Mouse (Mus musculus) frontal cortex, adult 2 months (tissue): Measurements from ENCODE around the gene Tspan1. TPM values are rescaled to one million over a fixed set of nuclear protein-coding genes. Genes with fewer than 3 reads are reported as not detected.
A peak's percentile ranks its signal among the peaks of the same experiment; 100 is the strongest.

Source experiments
- DNase-seq, 2 experiments: peaks; one replicate each; pipeline ENCODE4 v3.0.0; 2022; ENCODE audit warnings: low spot score in 1 of 2; ENCODE audit errors: extremely low spot score in 1 of 2
- polyA plus RNA-seq: library from polyadenylated mRNA; depleted of rRNA; stranded (reverse); fragments of >200 nt; gene quantifications from 2 replicates; pipeline ENCODE4 v1.2.3, GENCODE M21; 2012; rRNA removed

Gene Tspan1
- polyA plus RNA-seq, 1 experiment: 0.20 TPM

- no peak for DNase-seq
Observed at GRCm38 (mm10) chr4:116133126-116133525, 34.3 kb downstream of the Tspan1 start.

GRCm38 (mm10) chr4:116127956-116128355 is 39.4 kb downstream of the Tspan1 start:
- no peak for DNase-seq

- no peak for DNase-seq
Observed at GRCm38 (mm10) chr4:116125803-116126386, 41.5 kb downstream of the Tspan1 start.

GRCm38 (mm10) chr4:116123602-116124519 is 43.5 kb downstream of the Tspan1 start, which contains the start of the genes Rad54l and Pomgnt1:
TSS of gene Rad54l (minus strand) at chr4:116123690.
TSS of gene Pomgnt1 (plus strand) at chr4:116123840.
- peak; percentile 32 to 82 for DNase-seq

GRCm38 (mm10) chr4:116122762-116123161 is 44.6 kb downstream of the Tspan1 start:
- no peak for DNase-seq

Other genes with a start within 250 kb of the Tspan1 start
- gene Dmbx1, start 227.7 kb downstream of the Tspan1 start, polyA plus RNA-seq: 0.06 and 0.12 TPM in 2 replicates
- gene Faah, start 149.7 kb downstream of the Tspan1 start, polyA plus RNA-seq: 88.1 and 104 TPM in 2 replicates
- gene Nsun4, start 113.7 kb downstream of the Tspan1 start, polyA plus RNA-seq: 8.3 and 9.7 TPM in 2 replicates
- gene Uqcrh, start 92.5 kb downstream of the Tspan1 start, polyA plus RNA-seq: 645 and 649 TPM in 2 replicates
- 34.7 and 34.8 TPM in 2 replicates for gene Lrrc41, start 92.3 kb downstream of the Tspan1 start, polyA plus RNA-seq
- gene Rad54l, start 43.9 kb downstream of the Tspan1 start, polyA plus RNA-seq: 0.86 and 0.94 TPM in 2 replicates
- gene Pomgnt1, start 43.8 kb downstream of the Tspan1 start, polyA plus RNA-seq: 66.6 and 77.5 TPM in 2 replicates
- gene Lurap1, start 16.3 kb downstream of the Tspan1 start, polyA plus RNA-seq: 11.3 and 12.1 TPM in 2 replicates
- not detected in 2 replicates for gene 1700042G07Rik, start 5.8 kb upstream of the Tspan1 start, polyA plus RNA-seq
- 0.14 TPM in 1 of 2 replicates, not detected in the other for gene Gm49337, start 5.8 kb upstream of the Tspan1 start, polyA plus RNA-seq
- 40.4 and 44.9 TPM in 2 replicates for gene Pik3r3, start 54.0 kb upstream of the Tspan1 start, polyA plus RNA-seq